Mouse (Mus musculus) erythroid progenitor cell, adult 5-6 weeks (primary cell): ENCODE measurements around the gene Tmf1. TPM values are rescaled to one million over a fixed set of nuclear protein-coding genes. Genes with fewer than 3 reads are reported as not detected.

Source experiments
- ATAC-seq: replicated peaks from 2 replicates; pipeline ENCODE4 v1.8.0; 2016; ENCODE audit warnings: moderate number of reproducible peaks, mild to moderate bottlenecking, moderate TSS enrichment, inconsistent platforms; ENCODE audit not compliant: poor library complexity, low FRiP score, severe bottlenecking
- total RNA-seq, 2 experiments: library from RNA; stranded (forward) in 1 of 2; stranded (reverse) in 1 of 2; fragments of 150-400 nt in 1 of 2; fragments of 186-747, 209-891 nt in 1 of 2; gene quantifications; 2 replicates each; pipeline versions ENCODE4 v1.2.3 to v1.2.4; 2015 to 2017; ENCODE audit warnings: low replicate concordance in 2 of 2

Tmf1 gene
- total RNA-seq, 2 experiments from 2014 or later, result 18.0 to 142 TPM

DNA sequence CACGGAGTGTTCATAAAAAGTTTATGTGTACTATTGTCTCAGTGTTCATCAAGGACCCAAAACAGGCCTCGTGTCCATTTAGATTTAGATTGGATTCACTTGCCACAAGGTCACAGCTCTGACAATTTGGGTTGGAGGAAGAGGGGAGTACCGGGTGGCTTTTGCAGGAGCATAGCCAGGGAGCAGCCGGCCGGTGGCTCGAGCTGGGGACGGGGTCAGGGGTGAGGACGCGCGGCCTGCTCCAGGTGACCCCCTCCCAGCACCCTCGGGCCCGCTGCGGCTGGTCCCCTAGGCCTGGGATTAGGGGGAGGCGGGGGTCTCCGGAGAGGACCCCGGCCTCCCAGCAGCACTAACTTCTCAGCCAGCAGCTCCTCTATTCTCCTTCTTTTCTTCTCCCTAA lies 26.0 kb upstream of the Tmf1 start:
- no peak for ATAC-seq

DNA sequence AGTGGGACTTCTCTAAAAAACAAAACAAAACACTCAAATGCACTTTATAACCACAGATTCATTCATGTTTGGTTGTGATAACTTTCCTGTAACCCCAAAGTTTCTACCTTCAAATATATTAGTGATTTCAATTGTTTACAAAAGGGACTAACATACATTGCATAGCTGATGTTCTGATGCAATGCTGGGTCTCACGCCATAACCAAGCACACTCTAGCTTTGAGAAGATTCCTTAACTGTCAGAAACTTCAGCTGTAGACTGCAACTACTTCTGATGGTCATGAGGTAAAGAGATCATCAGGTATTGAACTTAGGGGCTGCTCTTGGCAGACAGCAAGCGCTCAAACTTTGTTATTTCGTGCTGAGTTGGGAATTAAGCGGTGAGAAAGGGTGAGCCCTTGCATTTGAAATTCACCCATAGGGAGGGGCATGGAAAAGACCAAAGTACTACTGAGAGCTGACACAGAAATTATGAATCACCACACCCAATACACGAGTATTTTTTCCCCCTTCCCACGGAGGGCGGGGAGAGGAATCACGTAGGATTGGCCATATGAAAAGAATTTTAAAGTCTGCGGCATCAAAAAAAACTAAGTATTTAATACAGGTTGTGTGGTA lies 25.4 kb upstream of the Tmf1 start:
- ATAC-seq, result no peak

DNA sequence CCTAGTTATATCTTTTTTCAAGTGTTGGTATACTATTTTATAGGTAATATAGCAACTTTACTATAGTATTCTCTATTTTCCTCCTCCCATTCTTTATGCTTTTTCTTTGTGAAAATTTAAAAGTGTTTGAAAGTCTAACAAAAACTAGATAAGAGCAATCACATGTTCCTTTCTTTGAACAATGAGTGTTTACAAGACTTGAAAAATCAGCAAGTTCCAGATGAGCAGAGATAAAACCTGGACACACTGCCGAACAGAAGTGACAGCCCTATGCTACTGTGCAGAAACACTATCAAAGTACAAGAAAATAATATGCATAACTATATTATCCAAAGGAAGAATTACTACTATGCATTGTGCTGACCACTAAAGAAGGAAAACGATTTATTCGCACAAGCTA lies 23.6 kb upstream of the Tmf1 start:
- ATAC-seq, result no peak

DNA sequence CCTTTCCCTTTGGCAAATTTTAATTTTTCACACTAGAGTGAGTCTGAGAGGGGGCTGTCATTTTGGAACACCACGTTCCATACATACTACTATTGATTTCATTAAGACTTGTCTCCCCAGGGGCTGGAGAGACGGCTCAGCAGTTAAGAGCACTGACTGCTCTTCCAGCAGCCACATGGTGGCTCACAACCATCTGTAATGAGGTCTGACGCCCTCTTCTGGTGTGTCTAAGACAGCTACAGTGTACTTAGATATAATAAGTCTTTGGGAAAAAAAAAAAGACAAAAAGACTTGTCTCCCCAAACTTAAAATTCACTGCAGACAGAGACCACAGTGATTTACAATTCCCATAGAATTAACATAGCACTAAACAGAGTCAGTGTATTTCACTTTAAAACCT lies 21.5 kb upstream of the Tmf1 start:
- ATAC-seq, result no peak

DNA sequence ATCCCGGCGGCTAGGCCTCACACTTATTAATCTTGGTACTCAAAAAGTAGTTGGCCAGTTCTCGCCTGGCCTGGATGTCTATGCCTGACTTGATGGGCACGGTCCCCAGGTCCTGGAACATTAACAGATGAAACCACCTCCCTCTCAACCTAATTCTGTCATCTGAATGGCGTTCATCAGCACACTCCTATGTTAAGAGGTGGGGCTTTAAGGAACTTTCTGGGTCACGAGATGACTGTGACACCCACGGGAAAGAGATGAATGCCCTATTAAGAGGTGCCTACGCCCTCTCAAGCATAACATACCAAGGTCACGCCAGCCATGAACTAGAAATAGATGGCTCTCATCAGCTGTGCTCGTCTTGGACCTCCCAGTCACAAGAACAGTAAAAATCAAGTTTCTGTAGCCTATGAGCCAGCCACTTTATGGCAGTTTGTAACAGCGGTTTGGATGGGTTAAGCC lies 476 bp upstream of the Tmf1 start:
- ATAC-seq, result peak; percentile 69

DNA sequence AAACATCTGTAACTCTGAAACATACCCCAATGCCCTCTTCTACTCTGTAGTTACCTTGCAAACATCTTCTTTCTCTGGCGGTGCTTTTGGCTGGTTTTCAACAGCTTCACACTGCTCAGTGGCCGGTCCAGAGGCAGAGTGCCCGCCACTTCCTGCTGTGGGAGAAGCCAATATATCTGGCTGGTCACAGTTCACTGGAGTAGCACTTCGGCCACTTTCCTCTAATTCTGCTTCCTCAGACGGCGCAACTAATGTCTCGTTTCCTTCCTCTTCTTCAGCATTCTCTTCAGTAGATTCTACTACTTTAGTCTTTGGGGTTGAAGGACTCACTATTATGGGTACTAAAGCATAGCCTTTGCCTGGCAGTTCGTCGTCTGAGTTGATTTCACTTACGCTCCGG lies 3.2 kb downstream of the Tmf1 start:
- no peak for ATAC-seq

DNA sequence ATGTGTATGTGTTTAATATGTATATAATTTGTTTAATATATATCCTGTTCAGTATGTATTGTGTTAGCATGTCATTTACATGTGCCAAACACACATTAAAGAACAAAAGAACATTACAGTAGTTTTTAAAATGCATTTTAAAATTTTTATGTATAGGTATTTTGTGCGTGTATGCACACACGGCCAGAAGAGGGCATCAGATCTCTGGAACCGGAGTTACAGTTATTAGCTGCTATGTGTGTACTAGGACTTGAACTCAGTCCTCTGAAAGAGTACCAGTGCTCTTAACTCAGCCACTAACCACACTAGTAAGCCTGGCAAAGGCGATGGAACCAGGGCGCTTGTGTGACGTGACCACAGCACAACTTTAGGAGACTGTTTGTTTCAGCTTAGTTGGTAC lies 28.8 kb downstream of the Tmf1 start:
- ATAC-seq, result no peak

DNA sequence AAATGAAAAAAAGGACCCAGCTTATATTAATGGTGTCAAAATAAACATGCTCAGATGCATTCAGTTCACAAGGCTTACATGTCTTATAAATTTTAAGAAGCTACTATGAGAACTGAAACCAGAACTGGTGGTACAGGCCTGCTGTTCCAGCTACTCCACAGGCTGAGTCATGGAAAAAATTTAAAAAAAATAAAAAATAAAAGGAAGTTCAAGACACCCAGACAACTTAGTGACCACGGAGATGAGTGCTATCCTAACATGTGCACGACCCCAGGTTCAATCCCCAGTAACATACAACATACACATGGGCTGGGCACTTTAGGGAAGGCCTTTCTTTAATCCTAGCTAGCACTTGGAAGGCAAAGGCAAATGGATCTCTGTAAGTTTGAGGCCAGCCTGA lies 29.2 kb downstream of the Tmf1 start:
- no peak for ATAC-seq

DNA sequence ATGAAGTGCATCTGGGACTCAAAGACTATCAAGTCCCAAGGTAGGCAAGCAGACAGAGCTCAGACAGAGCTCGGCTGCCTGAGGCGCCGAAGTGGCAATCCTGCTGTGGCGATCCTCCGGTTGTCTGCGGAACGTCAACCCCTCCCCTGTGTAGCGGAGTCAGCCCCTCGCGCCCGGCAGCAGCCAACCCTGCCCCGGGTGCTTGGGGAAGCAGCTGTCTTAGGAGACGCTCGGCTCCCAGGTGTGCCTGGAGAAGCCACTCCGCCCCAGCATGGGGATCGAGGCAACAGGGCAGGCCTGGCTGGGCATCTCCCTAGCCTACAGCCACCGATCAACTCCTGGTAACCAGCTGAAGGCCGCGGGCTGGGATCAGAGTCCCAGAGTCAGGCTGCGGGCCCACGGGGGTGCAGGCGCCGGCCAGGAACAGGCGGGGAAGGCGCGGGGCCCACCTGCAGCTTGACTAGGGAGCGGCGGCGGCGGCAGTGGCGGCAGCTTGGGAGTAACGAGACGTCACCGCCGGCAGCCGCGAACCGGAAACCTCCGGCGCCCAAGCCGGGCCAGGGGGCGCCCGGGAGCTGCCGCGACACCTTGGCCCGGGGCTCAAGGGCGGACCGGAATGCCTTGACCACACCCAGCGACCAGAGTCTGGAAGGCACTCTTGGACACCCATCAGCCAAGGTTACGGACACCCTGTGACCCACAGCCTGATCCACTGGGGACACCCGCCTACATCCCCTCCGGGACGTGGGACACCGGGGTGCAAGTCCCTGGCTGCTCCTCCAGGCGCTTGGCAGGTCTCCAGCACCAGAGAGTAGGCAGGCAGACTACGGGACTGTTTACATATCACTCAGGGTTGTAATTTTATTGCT lies 30.3 kb downstream of the Tmf1 start, which contains the start of gene Eogt:
Gene Eogt, minus strand, starts transcription at position 800 of the 869 bp plus-strand sequence.
- peak; percentile 88 for ATAC-seq

DNA sequence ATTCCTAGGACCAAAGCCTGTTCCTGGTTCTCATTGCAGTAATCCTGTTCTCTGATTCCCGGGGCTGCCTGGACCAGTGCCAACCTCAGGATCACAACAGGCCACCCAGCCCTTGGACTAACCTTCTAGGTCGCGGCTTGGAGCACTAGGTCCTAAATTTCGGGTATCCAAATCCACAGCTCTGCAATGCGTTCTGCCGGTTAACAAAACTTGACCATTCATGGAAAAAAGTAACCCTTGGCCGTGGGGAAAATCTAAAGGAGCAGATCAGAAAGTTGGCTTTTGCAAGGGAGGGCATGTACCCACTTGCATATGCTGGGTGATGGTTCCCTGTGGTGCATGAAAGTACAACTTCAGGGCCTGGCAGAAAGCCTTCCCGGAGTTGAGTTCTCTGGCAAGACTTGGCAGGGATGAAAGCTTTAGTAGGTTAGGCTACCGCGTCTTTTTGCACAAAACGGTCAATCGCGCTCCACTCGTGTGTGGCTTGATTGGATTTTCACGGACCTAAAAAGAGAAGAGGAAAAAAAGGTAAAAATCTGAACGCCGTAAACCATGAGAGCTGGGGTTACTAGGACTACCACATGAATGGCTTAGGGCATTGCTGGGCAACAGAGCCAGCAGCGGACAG lies 31.1 kb downstream of the Tmf1 start:
- ATAC-seq, result no peak

DNA sequence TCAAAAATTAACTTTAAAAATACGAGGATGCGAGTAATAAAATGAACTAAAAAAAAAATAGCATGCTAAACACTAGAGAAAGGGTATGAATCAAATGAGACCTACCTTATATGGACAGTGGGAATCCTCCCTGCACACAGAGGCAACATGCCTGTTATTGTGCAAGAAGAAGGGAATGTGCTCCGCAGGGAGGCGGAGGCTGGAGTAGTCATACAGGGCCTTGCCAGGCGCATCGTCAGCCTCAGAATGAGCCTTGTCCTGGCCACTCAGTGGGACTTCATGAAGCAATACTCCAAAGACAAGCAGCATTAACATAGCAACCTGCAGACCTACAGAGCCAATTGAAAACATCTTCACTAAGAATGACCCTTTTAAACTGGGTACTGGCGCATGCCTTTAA lies 33.8 kb downstream of the Tmf1 start:
- ATAC-seq, result no peak

DNA sequence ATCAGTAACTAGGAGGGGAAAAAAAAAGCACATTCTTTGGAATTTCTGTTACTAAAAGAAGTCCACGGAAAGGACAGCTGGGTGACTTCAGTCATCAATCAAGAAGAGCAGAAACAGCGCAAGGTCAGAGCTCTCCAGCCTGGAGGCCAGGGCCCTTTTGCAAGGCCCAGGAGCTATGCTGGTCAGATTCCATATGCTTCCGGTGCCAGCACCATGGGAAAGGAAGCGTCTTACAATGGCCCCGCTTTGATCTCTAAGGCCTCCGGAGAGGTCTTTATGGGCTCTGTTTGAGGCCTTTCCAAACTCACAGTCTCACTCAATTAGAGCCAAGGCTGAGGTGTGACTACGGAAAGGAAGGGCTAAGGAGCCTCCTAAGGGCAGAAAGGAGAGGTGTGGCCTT lies 34.6 kb downstream of the Tmf1 start:
- no peak for ATAC-seq

DNA sequence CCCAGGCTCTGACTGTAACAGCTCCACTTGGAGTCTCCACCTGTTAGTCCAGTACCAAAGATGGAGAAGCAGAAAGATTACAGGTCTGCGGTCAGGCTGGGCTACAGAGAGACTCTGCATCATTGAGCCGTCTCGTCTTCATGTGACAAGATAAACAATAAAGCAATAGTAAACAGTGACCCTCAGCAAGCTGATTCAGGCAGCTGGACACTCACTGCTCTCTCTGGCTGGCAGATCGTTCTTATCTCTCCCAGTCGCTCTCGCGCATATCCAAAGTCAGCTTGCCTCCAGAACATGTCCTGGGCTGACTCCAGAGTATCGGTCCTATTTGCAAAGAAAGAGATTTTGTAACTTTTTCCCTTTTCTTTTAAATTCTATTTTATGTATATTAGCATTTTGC lies 36.3 kb downstream of the Tmf1 start:
- ATAC-seq, result no peak

DNA sequence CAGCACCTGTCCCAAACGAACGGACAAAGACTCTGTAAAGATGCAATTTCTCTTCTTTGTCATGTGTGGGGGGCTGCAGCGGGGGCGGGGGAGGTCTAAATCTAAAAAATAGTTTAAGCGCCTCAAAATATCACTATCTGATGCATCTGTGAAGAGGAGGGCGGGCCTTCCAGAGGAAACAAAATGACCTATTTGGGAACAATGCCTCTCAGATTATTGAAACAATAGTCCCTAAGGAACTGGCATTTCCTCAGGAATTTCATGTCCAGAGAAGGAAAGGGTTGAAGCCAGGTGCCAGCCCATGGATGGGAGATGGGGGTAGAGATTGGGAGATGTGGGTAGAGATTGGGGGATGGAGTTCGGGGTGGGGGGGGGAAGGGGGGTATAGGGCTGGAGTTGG lies 37.1 kb downstream of the Tmf1 start:
- ATAC-seq, result no peak

DNA sequence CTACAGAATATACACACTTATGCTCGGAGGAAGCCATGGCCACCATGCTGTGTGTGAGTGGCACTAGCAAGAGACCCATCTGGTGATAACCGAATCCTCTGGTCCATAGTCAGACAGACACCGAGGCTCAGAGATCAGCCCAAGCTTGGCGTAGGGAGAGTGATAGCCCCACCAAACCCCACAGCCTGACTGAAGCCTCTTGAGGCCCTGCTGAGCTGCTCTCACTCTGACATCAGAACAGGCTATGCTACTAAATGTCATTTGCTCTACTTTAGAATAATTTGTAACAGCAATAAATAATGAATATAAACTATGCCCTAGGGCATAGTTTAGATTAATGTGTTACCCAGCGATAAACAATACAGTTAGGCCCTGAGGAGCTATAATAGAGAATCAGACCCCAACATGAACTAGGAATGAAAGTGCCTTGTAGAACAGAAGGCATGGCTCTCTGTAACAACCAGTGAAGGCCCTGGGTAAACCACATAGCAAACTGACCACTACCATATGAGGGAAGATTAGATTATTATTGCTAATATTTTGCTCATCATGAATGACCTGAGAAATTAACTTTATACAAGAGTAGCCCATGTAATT lies 46.1 kb downstream of the Tmf1 start:
- ATAC-seq, result no peak

DNA sequence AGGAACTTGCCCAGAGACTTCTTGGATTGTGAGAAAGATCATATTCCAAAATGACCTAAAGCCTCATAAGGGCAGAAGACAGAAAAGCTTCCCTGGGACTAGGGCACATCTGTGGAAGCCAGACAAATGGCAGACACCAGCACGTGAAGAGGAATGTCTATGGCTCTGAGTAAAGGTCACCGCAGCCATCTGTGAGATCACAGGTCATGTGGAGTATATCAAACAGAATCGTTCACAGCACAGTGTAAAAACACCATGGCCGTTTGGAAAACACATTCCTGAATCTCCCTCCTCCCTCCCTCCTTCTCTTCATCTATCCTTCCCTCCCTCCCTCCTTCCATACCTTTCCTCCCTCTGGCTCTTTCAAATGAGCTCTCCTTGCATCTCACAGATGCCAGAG lies 47.1 kb downstream of the Tmf1 start:
- no peak for ATAC-seq

DNA sequence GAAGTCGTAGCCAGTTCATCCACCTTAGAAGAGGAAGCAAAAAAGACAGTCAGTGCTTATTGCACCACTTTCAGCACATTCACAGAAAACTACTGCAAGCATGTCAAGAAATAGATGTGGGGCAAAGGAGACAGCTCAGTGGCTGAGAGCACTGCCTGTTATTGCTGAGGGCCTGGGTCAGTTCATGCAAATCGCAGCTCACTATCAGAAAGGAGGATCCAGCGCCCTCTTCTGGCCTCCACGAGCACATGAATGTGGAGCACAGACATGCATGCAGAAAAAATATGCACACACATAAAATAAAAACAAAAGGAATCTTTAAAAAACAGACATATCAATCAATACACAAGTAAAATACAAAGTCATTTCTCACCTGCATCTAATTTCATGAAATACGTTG lies 47.9 kb downstream of the Tmf1 start:
- no peak for ATAC-seq

DNA sequence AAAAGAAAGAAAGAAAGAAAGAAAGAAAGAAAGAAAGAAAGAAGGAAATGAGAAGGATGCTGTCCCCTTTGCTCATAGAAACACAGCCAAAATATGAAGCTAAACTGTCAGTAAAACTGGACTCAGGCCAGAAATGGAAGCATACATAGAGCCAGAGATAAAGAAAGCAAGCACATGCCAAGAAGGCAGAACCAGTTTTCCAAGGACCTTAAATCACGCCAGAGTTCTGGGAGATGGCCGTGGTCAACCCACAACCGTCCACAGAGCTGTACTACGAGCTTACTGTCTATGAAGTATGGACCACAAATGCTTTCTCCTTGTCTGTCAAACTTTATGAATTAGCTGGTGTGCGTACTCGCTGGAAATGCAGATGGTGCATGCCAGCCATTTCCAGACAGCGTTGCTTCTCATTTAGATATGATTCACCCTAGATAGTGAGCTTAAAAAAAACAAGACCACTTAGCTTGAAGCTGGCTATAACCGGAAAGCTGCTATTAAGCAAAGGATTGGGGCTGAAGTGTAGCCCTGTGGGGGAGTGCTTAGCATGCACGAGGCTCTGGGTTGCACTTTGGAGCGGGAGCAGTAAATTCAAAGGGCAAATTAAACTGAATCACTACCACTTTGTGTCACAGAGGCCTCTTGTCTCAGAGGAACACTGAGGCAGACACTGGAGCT lies 54.4 kb downstream of the Tmf1 start:
- no peak for ATAC-seq

DNA sequence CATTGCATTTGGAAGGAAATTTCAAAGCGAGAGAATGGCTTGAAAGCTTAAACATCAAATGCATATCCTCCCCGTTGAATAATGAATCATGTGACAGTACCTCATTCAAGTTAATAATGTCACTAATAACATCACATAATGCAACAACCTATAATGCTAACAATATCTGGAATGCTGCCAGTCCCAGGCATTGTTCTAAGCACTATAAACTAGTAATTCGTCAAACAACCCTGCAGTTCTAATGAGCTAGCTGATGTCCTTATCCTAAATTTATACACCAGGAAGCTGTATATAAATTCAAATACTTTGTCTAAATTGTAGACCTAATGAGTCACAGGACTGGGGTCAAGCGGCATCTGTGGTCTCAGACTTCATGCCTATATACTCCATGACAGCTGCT lies 58.0 kb downstream of the Tmf1 start:
- no peak for ATAC-seq

DNA sequence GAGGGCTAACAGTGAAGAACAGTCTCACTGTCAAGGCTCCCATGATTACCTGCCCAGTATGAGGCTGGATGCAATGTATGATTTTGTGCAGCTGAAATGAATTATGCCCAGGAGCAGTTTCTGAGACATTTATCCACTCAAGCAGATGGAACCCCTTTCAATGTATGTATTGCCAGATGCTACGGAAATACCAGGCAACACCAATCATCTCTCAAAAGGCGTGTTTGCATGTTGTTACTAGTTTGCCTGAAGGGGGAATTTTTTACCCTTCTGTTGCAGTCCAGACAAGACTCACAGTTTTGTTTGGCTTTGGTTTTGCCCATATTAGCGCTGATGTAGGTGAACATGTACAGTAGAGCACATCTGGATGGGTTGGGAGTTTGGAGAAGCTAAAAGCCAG lies 60.6 kb downstream of the Tmf1 start:
- no peak for ATAC-seq
